Mouse (Mus musculus): ENCODE measurements around the gene Gpr137c.

DNA sequence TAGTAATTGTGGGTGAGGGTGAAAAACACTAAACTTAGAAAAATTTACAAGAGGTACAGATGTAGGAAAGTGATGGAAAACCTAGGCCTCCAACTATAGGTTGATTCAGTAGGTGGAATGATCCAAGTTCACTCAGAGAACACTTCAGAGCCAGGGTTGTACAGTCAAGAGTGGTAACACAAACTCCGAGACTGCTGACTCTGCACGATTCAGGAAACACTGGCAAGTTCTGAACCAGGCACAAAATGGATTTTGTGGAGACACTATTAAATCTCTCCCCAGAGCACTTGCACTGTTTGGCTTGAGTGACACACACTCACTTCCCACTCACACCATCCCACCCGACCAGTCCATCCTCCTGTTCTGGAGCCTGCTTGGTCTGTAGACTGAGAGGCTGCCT lies 103.8 kb downstream of the Gpr137c start:
- TF ChIP-seq CTCF (IDR thresholded peaks at IDR 0.05; ENCODE audit: low read depth) (no peak), EP300 (IDR thresholded peaks at IDR 0.05; ENCODE audit: low read depth) (no peak)
